Mouse (Mus musculus): ENCODE results near the gene Rnf10. TPM values are rescaled to one million over a fixed set of nuclear protein-coding genes. Genes with fewer than 3 reads are reported as not detected.

Gene Rnf10
- polyA plus RNA-seq, 1 experiment from 2014 or later: 138 TPM

GRCm38 (mm10) chr5:115300035-115300744 lies 27.5 kb upstream of the Rnf10 start:
- peaks cover 46% of the 10 kb centered on the region for H3K4me1 ChIP-seq
- DNase-seq (ENCODE audit: low spot score): peak; percentile 73
- under 1% methylated on average over 46 of the region's 46 CpGs for WGBS
- peak overlapping the region; percentile 93 for H3K27ac ChIP-seq (replicated peaks)
- H3K4me3 ChIP-seq: peak overlapping the region; percentile 95
- H3K27me3 ChIP-seq (replicated peaks; ENCODE audit: low read depth, poor library complexity, severe bottlenecking): 0 out of 2 replicates have a peak, but pooled peaks cover 3% of the 10 kb centered on the region
- H3K9me3 ChIP-seq: no peaks in the 10 kb centered on the region
- peaks cover 44% of the 10 kb centered on the region for H3K36me3 ChIP-seq (replicated peaks)

GRCm38 (mm10) chr5:115296347-115296746 lies 23.6 kb upstream of the Rnf10 start:
- H3K4me1 ChIP-seq: peaks cover 40% of the 10 kb centered on the region
- DNase-seq (ENCODE audit: low spot score): no peak
- no peak overlapping the region for H3K27ac ChIP-seq (replicated peaks)
- peaks cover 82% of the 10 kb centered on the region for H3K36me3 ChIP-seq (replicated peaks)
- H3K27me3 ChIP-seq (replicated peaks; ENCODE audit: low read depth, poor library complexity, severe bottlenecking): no peaks in the 10 kb centered on the region
- H3K4me3 ChIP-seq: no peak overlapping the region; the same call in 1 of the 2 replicates
- 87% methylated on average over 10 of the region's 10 CpGs for WGBS
- H3K9me3 ChIP-seq: no peaks in the 10 kb centered on the region

GRCm38 (mm10) chr5:115294173-115294572 lies 21.5 kb upstream of the Rnf10 start:
- no peaks in the 10 kb centered on the region for H3K27me3 ChIP-seq (replicated peaks; ENCODE audit: low read depth, poor library complexity, severe bottlenecking)
- 90% methylated on average over 8 of the region's 8 CpGs for WGBS
- H3K9me3 ChIP-seq: no peaks in the 10 kb centered on the region
- DNase-seq (ENCODE audit: low spot score): no peak
- H3K27ac ChIP-seq (replicated peaks): no peak overlapping the region
- H3K36me3 ChIP-seq (replicated peaks): peaks cover 99% of the 10 kb centered on the region
- H3K4me3 ChIP-seq: no peak overlapping the region
- H3K4me1 ChIP-seq: peaks cover 27% of the 10 kb centered on the region

GRCm38 (mm10) chr5:115284735-115285134 lies 12.0 kb upstream of the Rnf10 start:
- Histone ChIP-seq H3K9me3 (no peaks in the 10 kb centered on the region), H3K27me3 (replicated peaks; ENCODE audit: low read depth, poor library complexity, severe bottlenecking) (no peaks in the 10 kb centered on the region), H3K36me3 (replicated peaks) (peaks cover 63% of the 10 kb centered on the region), H3K4me3 (0 out of 2 replicates have a peak overlapping the region, but pooled peaks have one; percentile 5), H3K4me1 (peaks cover 7% of the 10 kb centered on the region), H3K27ac (replicated peaks) (no peak overlapping the region)
- WGBS: 94% methylated on average over 3 of the region's 3 CpGs
- DNase-seq (ENCODE audit: low spot score): no peak

- peaks cover 25% of the 10 kb centered on the region for H3K36me3 ChIP-seq (replicated peaks)
- no peaks in the 10 kb centered on the region for H3K27me3 ChIP-seq (replicated peaks; ENCODE audit: low read depth, poor library complexity, severe bottlenecking)
- peak overlapping the region; percentile 85 for H3K27ac ChIP-seq (replicated peaks)
- H3K9me3 ChIP-seq: no peaks in the 10 kb centered on the region
- WGBS: 12% methylated on average over 17 of the region's 17 CpGs
- H3K4me1 ChIP-seq: peaks cover 7% of the 10 kb centered on the region
- no peak for DNase-seq (ENCODE audit: low spot score)
- peak overlapping the region; percentile 87 for H3K4me3 ChIP-seq
Measured at GRCm38 (mm10) chr5:115280050-115280687, 7.5 kb upstream of the Rnf10 start.

- DNase-seq (ENCODE audit: low spot score): peak; percentile 86
- H3K27ac ChIP-seq (replicated peaks): peak within 1 kb of the TSS; percentile 85
- no peaks in the 10 kb centered on the region for H3K9me3 ChIP-seq
- peaks cover 18% of the 10 kb centered on the region for H3K36me3 ChIP-seq (replicated peaks)
- H3K4me3 ChIP-seq: peak within 1 kb of the TSS; percentile 87
- peaks cover 7% of the 10 kb centered on the region for H3K4me1 ChIP-seq
- 3% methylated on average over 45 of the region's 45 CpGs for WGBS
- no peaks in the 10 kb centered on the region for H3K27me3 ChIP-seq (replicated peaks; ENCODE audit: low read depth, poor library complexity, severe bottlenecking)
Measured at GRCm38 (mm10) chr5:115279226-115280049, 6.7 kb upstream of the Rnf10 start, which contains the start of gene Coq5. TSS of gene Coq5 (plus strand) at chr5:115279666.

- H3K36me3 ChIP-seq (replicated peaks): peaks cover 11% of the 10 kb centered on the region
- H3K4me1 ChIP-seq: peaks cover 7% of the 10 kb centered on the region
- DNase-seq (ENCODE audit: low spot score): no peak
Measured at GRCm38 (mm10) chr5:115278785-115279184, 6.1 kb upstream of the Rnf10 start.

GRCm38 (mm10) chr5:115278053-115278452 lies 5.4 kb upstream of the Rnf10 start:
- Histone ChIP-seq H3K4me3 (no peak overlapping the region), H3K36me3 (replicated peaks) (peaks cover 5% of the 10 kb centered on the region; the same call in 1 of the 2 replicates), H3K27me3 (replicated peaks; ENCODE audit: low read depth, poor library complexity, severe bottlenecking) (no peaks in the 10 kb centered on the region), H3K9me3 (no peaks in the 10 kb centered on the region), H3K27ac (replicated peaks) (no peak overlapping the region), H3K4me1 (peaks cover 14% of the 10 kb centered on the region)
- WGBS: 89% methylated on average over 1 of the region's 1 CpGs
- no peak for DNase-seq (ENCODE audit: low spot score)

More at GRCm38 (mm10) chr5:115278785-115279184, 6.1 kb upstream of the Rnf10 start:
- H3K27ac ChIP-seq (replicated peaks): no peak overlapping the region
- WGBS: 54% methylated on average over 2 of the region's 2 CpGs
- no peaks in the 10 kb centered on the region for H3K9me3 ChIP-seq
- no peak overlapping the region for H3K4me3 ChIP-seq
- H3K27me3 ChIP-seq (replicated peaks; ENCODE audit: low read depth, poor library complexity, severe bottlenecking): no peaks in the 10 kb centered on the region

GRCm38 (mm10) chr5:115275998-115276397 lies 3.3 kb upstream of the Rnf10 start:
- H3K36me3 ChIP-seq (replicated peaks): no peaks in the 10 kb centered on the region
- no peaks in the 10 kb centered on the region for H3K27me3 ChIP-seq (replicated peaks; ENCODE audit: low read depth, poor library complexity, severe bottlenecking)
- WGBS: 34% methylated on average over 14 of the region's 14 CpGs
- no peak overlapping the region for H3K27ac ChIP-seq (replicated peaks)
- no peak overlapping the region for H3K4me3 ChIP-seq
- peaks cover 22% of the 10 kb centered on the region for H3K4me1 ChIP-seq
- peak; percentile 66 for DNase-seq (ENCODE audit: low spot score)
- H3K9me3 ChIP-seq: no peaks in the 10 kb centered on the region

- H3K27me3 ChIP-seq (replicated peaks; ENCODE audit: low read depth, poor library complexity, severe bottlenecking): no peaks in the 10 kb centered on the region
- DNase-seq (ENCODE audit: low spot score): no peak
- no peaks in the 10 kb centered on the region for H3K9me3 ChIP-seq
- peaks cover 28% of the 10 kb centered on the region for H3K4me1 ChIP-seq
- peaks cover 6% of the 10 kb centered on the region for H3K36me3 ChIP-seq (replicated peaks)
- no peak overlapping the region for H3K27ac ChIP-seq (replicated peaks)
- WGBS: 87% methylated on average over 1 of the region's 1 CpGs
- no peak overlapping the region for H3K4me3 ChIP-seq
Measured at GRCm38 (mm10) chr5:115274771-115275170, 2.1 kb upstream of the Rnf10 start.

GRCm38 (mm10) chr5:115274353-115274752 lies 1.7 kb upstream of the Rnf10 start:
- WGBS: 80% methylated on average over 1 of the region's 1 CpGs
- no peaks in the 10 kb centered on the region for H3K27me3 ChIP-seq (replicated peaks; ENCODE audit: low read depth, poor library complexity, severe bottlenecking)
- DNase-seq (ENCODE audit: low spot score): no peak

GRCm38 (mm10) chr5:115273549-115274135 lies 944 bp upstream of the Rnf10 start:
- DNase-seq (ENCODE audit: low spot score): no peak
- Histone ChIP-seq H3K4me3 (peak overlapping the region; percentile 100), H3K9me3 (no peaks in the 10 kb centered on the region), H3K36me3 (replicated peaks) (peaks cover 17% of the 10 kb centered on the region), H3K27ac (replicated peaks) (peak overlapping the region; percentile 92), H3K27me3 (replicated peaks; ENCODE audit: low read depth, poor library complexity, severe bottlenecking) (no peaks in the 10 kb centered on the region), H3K4me1 (peaks cover 35% of the 10 kb centered on the region)
- WGBS: 75% methylated on average over 6 of the region's 6 CpGs

More at GRCm38 (mm10) chr5:115274353-115274752, 1.7 kb upstream of the Rnf10 start:
- no peaks in the 10 kb centered on the region for H3K9me3 ChIP-seq
- H3K4me3 ChIP-seq: no peak overlapping the region
- H3K36me3 ChIP-seq (replicated peaks): peaks cover 10% of the 10 kb centered on the region
- no peak overlapping the region for H3K27ac ChIP-seq (replicated peaks)
- H3K4me1 ChIP-seq: peaks cover 32% of the 10 kb centered on the region

Data from embryonic facial prominence, embryonic 10.5 days (tissue).